Mouse (Mus musculus): ENCODE data around the gene Gnat2.

The Gnat2 gene

GRCm38 (mm10) chr3:108092536-108093115, at the start of gene Gnat2:
TSS of gene Gnat2 (plus strand) at chr3:108092789.
- no peak for ATAC-seq (ENCODE audit: insufficient number of reproducible peaks, low FRiP score, low TSS enrichment)

GRCm38 (mm10) chr3:108044394-108045140, 48.0 kb upstream of the Gnat2 start, which contains the start of gene Gstm4:
TSS of gene Gstm4 (minus strand) at chr3:108044894.
- peak; percentile 94 for ATAC-seq (ENCODE audit: insufficient number of reproducible peaks, low FRiP score, low TSS enrichment)

- ATAC-seq (ENCODE audit: insufficient number of reproducible peaks, low FRiP score, low TSS enrichment), result no peak
Measured at GRCm38 (mm10) chr3:108046944-108047655, 45.5 kb upstream of the Gnat2 start.

- no peak for ATAC-seq (ENCODE audit: insufficient number of reproducible peaks, low FRiP score, low TSS enrichment)
Measured at GRCm38 (mm10) chr3:108048306-108048705, 44.3 kb upstream of the Gnat2 start.

- no peak for ATAC-seq (ENCODE audit: insufficient number of reproducible peaks, low FRiP score, low TSS enrichment)
Measured at GRCm38 (mm10) chr3:108050493-108050892, 42.1 kb upstream of the Gnat2 start.

- ATAC-seq (ENCODE audit: insufficient number of reproducible peaks, low FRiP score, low TSS enrichment), result no peak
Measured at GRCm38 (mm10) chr3:108061420-108061819, 31.2 kb upstream of the Gnat2 start.

- no peak for ATAC-seq (ENCODE audit: insufficient number of reproducible peaks, low FRiP score, low TSS enrichment)
Measured at GRCm38 (mm10) chr3:108062648-108063047, 29.9 kb upstream of the Gnat2 start.

- no peak for ATAC-seq (ENCODE audit: insufficient number of reproducible peaks, low FRiP score, low TSS enrichment)
Measured at GRCm38 (mm10) chr3:108064672-108065071, 27.9 kb upstream of the Gnat2 start.

GRCm38 (mm10) chr3:108065551-108065950, 27.0 kb upstream of the Gnat2 start:
- no peak for ATAC-seq (ENCODE audit: insufficient number of reproducible peaks, low FRiP score, low TSS enrichment)

- ATAC-seq (ENCODE audit: insufficient number of reproducible peaks, low FRiP score, low TSS enrichment), result no peak
Measured at GRCm38 (mm10) chr3:108067370-108067934, 25.1 kb upstream of the Gnat2 start.

GRCm38 (mm10) chr3:108068826-108069225, 23.8 kb upstream of the Gnat2 start:
- ATAC-seq (ENCODE audit: insufficient number of reproducible peaks, low FRiP score, low TSS enrichment), result no peak

- ATAC-seq (ENCODE audit: insufficient number of reproducible peaks, low FRiP score, low TSS enrichment), result no peak
Measured at GRCm38 (mm10) chr3:108069231-108069870, 23.2 kb upstream of the Gnat2 start.

- ATAC-seq (ENCODE audit: insufficient number of reproducible peaks, low FRiP score, low TSS enrichment), result no peak
Measured at GRCm38 (mm10) chr3:108070295-108071293, 22.0 kb upstream of the Gnat2 start.

GRCm38 (mm10) chr3:108072983-108073569, 19.5 kb upstream of the Gnat2 start:
- ATAC-seq (ENCODE audit: insufficient number of reproducible peaks, low FRiP score, low TSS enrichment), result no peak

GRCm38 (mm10) chr3:108076836-108077235, 15.8 kb upstream of the Gnat2 start:
- ATAC-seq (ENCODE audit: insufficient number of reproducible peaks, low FRiP score, low TSS enrichment), result no peak

- ATAC-seq (ENCODE audit: insufficient number of reproducible peaks, low FRiP score, low TSS enrichment), result no peak
Measured at GRCm38 (mm10) chr3:108081681-108082080, 10.9 kb upstream of the Gnat2 start.

GRCm38 (mm10) chr3:108082251-108082875, 10.2 kb upstream of the Gnat2 start:
- ATAC-seq (ENCODE audit: insufficient number of reproducible peaks, low FRiP score, low TSS enrichment), result no peak

GRCm38 (mm10) chr3:108083161-108083560, 9.4 kb upstream of the Gnat2 start:
- no peak for ATAC-seq (ENCODE audit: insufficient number of reproducible peaks, low FRiP score, low TSS enrichment)
